Mouse (Mus musculus) kidney, adult 2 months (tissue): ENCODE results near the gene Trank1. TPM values are rescaled to one million over a fixed set of nuclear protein-coding genes. Genes with fewer than 3 reads are reported as not detected.

Experiments used
- DNase-seq: peaks from one replicate; pipeline ENCODE4 v3.0.0; 2021
- H3K27ac ChIP-seq: fragments of 200-500 bp; 2 replicates; pipeline ENCODE4 v1.5.1; 2012; ENCODE audit warnings: low read depth, low read length, control low read depth, inconsistent platforms; ENCODE audit not compliant: insufficient read depth
- H3K27me3 ChIP-seq: fragments of 200-500 bp; replicated peaks from 2 replicates; pipeline ENCODE4 v1.6.1; 2012; ENCODE audit warnings: mild to moderate bottlenecking, moderate library complexity, low read length, inconsistent platforms; ENCODE audit not compliant: control insufficient read depth, insufficient read depth
- H3K36me3 ChIP-seq: fragments of 200-500 bp; 2 replicates; pipeline ENCODE4 v1.6.1; 2012; ENCODE audit warnings: mild to moderate bottlenecking, moderate library complexity, low read length, inconsistent platforms; ENCODE audit not compliant: control insufficient read depth, insufficient read depth
- H3K4me1 ChIP-seq: fragments of 200-500 bp; 2 replicates; pipeline ENCODE4 v1.6.1; 2011; ENCODE audit warnings: low read length; ENCODE audit not compliant: control insufficient read depth, insufficient read depth
- H3K4me3 ChIP-seq: fragments of 200-500 bp; 2 replicates; pipeline ENCODE4 v1.5.1; 2011; ENCODE audit warnings: mild to moderate bottlenecking, low read depth, low read length, control low read depth; ENCODE audit not compliant: insufficient read depth
- CTCF ChIP-seq: fragments of 200-500 bp; conservative IDR thresholded peaks from 2 replicates; pipeline ENCODE4 v1.5.1; 2011; ENCODE audit warnings: low read depth, mild to moderate bottlenecking, control low read depth, low read length, moderate library complexity, mixed read lengths; ENCODE audit not compliant: insufficient read depth, insufficient read length
- POLR2A ChIP-seq: fragments of 200-500 bp; IDR thresholded peaks from one replicate; pipeline ENCODE4 v1.6.1; 2011; ENCODE audit warnings: low read depth, low read length, control low read depth
- WGBS: fragments of 180-500 bp; shearing (Covaris S2); methylation state at CpG from one replicate; pipeline ENCODE4 v1.1.7; 2018; 5-methylcytosine and 5-hydroxymethylcytosine counted together
- polyA plus RNA-seq: library from polyadenylated mRNA; depleted of rRNA; stranded (reverse); fragments of >200 nt; gene quantifications from 2 replicates; pipeline ENCODE4 v1.2.3, GENCODE M21; 2012

Trank1 gene
- polyA plus RNA-seq, 1 experiment: 0.13 TPM

DNA sequence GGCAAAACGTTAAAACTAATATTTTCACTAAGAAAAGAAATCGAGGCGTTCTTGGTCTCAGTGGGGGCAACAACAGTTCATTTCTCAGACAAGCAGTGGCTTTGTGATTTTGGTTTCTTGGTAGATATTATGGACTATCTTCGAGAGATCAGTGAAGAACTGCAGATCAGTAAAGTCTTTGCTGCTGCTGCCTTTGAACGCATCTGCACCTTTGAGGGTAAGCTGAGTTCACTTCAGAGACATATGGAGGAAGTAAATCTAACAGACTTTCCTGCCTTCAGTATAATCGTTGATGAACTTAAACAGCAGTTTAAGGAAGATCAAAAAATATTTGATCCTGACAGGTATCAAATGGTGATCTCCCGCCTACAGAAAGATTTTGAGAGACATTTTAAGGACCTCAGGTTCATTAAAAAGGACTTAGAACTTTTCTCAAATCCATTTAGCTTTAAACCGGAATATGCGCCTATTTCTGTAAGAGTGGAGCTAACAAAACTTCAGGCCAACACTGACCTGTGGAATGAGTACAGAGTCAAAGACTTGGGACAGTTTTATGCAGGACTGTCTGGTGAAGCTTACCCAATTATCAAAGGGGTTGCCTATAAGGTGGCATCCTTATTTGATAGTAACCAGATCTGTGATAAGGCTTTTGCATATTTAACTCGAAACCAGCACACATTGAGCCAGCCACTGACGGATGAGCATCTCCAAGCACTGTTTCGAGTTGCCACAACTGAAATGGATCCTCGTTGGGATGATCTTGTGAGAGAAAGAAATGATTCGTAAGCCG lies 38.3 kb upstream of the Trank1 start:
- no peaks in the 10 kb centered on the region; the same call in 1 of the 2 replicates for H3K36me3 ChIP-seq
- DNase-seq: no peak
- H3K4me3 ChIP-seq: peak overlapping the region; percentile 84
- H3K27ac ChIP-seq: no peak overlapping the region
- H3K27me3 ChIP-seq: no peaks in the 10 kb centered on the region
- peaks cover 12% of the 10 kb centered on the region for H3K4me1 ChIP-seq
- 38% methylated on average over 15 of the region's 15 CpGs for WGBS
- TF ChIP-seq CTCF (no peak), POLR2A (no peak)

DNA sequence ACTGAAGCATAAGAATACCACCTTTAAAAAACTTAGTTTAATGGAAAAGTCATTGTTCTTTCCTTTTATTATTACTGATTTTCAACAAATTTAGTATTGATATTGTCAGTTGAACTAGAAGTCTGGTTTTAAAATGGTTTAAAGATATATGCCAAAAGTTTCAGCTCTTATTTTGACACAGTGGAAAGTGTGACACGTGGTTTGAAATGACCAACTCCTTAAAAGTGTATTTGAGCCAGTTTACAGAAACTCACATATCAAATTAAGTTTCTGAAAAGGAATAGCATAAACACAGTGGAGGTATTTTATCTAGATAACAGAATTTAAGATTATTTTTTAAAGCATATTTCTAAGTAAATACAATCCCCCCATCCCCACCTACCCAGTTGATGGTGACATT lies 37.6 kb upstream of the Trank1 start:
- Histone ChIP-seq H3K27me3 (no peaks in the 10 kb centered on the region), H3K27ac (no peak overlapping the region), H3K4me3 (no peak overlapping the region), H3K36me3 (no peaks in the 10 kb centered on the region; the same call in 1 of the 2 replicates), H3K4me1 (peaks cover 12% of the 10 kb centered on the region)
- WGBS: 29% methylated on average over 1 of the region's 1 CpGs
- no peak for DNase-seq
- TF ChIP-seq CTCF (no peak), POLR2A (no peak)

DNA sequence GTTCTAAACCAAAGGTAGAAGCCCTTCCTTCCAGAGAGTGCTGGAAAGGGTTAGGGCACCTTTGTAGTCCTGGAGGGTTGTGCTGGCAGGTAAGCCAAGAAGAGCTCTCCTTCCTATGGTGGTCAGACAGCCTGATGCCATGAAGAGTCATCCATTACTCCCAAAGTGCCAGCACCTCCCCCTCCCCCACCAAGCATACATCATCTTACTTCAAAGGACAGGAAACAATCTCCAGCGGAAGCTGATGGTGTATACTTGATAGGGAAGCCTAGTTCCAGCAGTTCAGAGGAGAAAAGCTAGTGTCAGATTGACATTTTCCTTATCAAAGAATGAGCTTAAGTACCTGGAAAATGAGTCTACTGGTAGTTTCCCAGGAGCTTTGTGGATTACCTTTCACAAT lies 36.4 kb upstream of the Trank1 start:
- Histone ChIP-seq H3K4me3 (no peak overlapping the region), H3K36me3 (no peaks in the 10 kb centered on the region; the same call in none of the 2 replicates), H3K4me1 (peaks cover 12% of the 10 kb centered on the region), H3K27me3 (no peaks in the 10 kb centered on the region), H3K27ac (no peak overlapping the region)
- DNase-seq: peak; percentile 17
- TF ChIP-seq CTCF (no peak), POLR2A (no peak)
- WGBS: 17% methylated on average over 1 of the region's 1 CpGs

DNA sequence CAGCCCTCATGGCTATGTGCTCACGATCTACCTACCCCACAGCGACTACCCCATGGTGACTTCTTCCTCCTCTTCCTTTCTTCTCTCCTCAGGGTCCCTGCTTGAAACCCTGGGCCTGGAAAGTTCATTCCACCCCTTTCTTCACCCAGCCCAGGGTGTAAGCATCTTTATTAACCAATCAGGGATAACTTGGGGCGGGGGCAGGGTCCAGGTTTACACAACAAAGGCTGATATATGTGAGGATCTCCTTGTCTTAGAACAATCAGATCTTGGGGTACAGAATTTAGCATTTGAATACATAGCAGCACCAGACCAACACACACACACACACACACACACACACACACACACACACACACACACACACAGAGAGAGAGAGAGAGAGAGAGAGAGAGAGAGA lies 26.5 kb upstream of the Trank1 start:
- Histone ChIP-seq H3K4me1 (peaks cover 5% of the 10 kb centered on the region; the same call in 1 of the 2 replicates), H3K4me3 (no peak overlapping the region), H3K27ac (no peak overlapping the region), H3K36me3 (no peaks in the 10 kb centered on the region), H3K27me3 (no peaks in the 10 kb centered on the region)
- TF ChIP-seq POLR2A (no peak), CTCF (no peak)
- DNase-seq: no peak
- WGBS: 76% methylated on average over 3 of the region's 3 CpGs

DNA sequence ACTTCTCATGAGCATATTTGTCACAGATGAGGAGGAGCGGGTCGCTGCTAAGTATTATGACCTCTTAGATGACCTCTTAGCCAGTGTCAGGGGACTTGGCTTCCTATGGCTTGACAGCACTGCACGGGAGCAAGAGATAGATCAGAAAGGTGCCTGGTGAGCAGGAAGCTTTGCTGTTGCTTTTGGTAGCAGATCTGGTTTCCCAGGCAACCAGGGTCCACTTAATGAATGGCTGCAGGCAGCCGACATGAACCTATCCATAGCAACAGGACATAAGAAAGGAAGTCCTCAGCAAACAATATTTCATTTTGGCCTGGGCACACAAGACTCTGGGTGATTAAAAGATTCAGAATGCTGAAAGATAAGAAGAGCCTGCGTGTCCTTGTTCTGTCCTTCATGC lies 25.9 kb upstream of the Trank1 start:
- peaks cover 5% of the 10 kb centered on the region; the same call in 1 of the 2 replicates for H3K4me1 ChIP-seq
- DNase-seq: no peak
- no peaks in the 10 kb centered on the region for H3K36me3 ChIP-seq
- no peaks in the 10 kb centered on the region for H3K27me3 ChIP-seq
- WGBS: 38% methylated on average over 5 of the region's 5 CpGs
- H3K4me3 ChIP-seq: no peak overlapping the region
- H3K27ac ChIP-seq: no peak overlapping the region
- no peak for TF ChIP-seq POLR2A
- TF ChIP-seq CTCF: no peak

DNA sequence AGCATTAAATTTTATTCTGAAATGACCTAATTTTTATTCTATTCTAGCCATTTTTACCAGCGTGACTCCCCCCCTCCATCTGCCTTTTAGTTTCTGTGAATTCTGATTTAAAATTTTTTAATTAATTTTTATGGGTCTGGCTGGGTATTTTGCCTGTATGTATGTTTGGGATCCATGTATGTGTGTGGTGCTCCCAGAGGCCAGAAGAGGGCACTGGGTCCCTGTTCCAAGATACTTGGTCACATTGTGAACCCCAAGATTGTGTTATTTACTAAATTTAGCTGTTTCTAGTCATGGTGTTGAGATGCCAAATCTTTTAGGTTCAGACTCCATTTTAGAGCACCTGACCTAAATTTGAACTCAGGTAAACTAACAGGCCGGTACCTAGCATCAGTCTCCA lies 25.1 kb upstream of the Trank1 start:
- no peak overlapping the region for H3K4me3 ChIP-seq
- H3K4me1 ChIP-seq: peaks cover 5% of the 10 kb centered on the region; the same call in 1 of the 2 replicates
- TF ChIP-seq POLR2A (no peak), CTCF (no peak)
- 82% methylated on average over 2 of the region's 2 CpGs for WGBS
- no peak for DNase-seq
- no peaks in the 10 kb centered on the region for H3K36me3 ChIP-seq
- no peak overlapping the region for H3K27ac ChIP-seq
- H3K27me3 ChIP-seq: no peaks in the 10 kb centered on the region

DNA sequence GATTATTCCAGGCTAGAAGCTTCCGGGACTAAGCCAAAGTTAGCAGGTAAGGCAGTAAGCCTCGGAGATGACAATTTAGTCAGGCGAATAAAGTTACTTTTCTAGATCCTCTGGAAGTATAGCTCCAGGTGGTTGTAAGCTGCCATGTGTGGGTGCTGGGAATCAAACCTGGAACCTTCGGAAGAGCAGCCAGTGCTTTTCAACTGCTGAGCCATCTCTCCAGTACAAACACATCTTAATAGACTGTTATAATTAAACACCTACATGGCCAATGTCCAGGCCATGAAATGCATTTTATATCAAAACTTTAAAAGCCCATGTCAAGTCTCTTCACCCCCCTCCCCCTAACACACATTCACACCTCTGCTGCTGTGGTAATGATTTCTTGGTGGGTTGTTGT lies 23.6 kb upstream of the Trank1 start:
- no peaks in the 10 kb centered on the region for H3K27me3 ChIP-seq
- H3K36me3 ChIP-seq: no peaks in the 10 kb centered on the region
- H3K4me1 ChIP-seq: peaks cover 5% of the 10 kb centered on the region; the same call in 1 of the 2 replicates
- no peak overlapping the region for H3K27ac ChIP-seq
- no peak overlapping the region for H3K4me3 ChIP-seq
- TF ChIP-seq CTCF: no peak
- no peak for TF ChIP-seq POLR2A
- WGBS: 97% methylated on average over 4 of the region's 4 CpGs
- DNase-seq: no peak
